23 mouse cellular contexts compared by ENCODE assay signal in genomic region chr7:101690471-101690870, GRCm38 (mm10). TPM values are rescaled to one million over a fixed set of nuclear protein-coding genes. Genes with fewer than 3 reads are reported as not detected.
DNase-seq lines count a peak whose midpoint lies in the region; ATAC-seq lines count a peak whose summit lies in the region.
"Had no signal": no experiment of that assay in that cellular context is flagged by ENCODE, and none has a peak within 500 bp of the region (broad histone marks: within the 10 kb centered on the region; RNA-seq: fewer than 3 reads in every experiment).

No protein-coding gene starts in this region.

- peaks cover 9% of the 10 kb centered on the region; the same call in 1 of the 2 replicates for H3K36me3 ChIP-seq in midbrain, embryonic 14.5 days (ENCODE audit: control insufficient read depth, insufficient read depth, low read length)
- H3K36me3 ChIP-seq in midbrain, embryonic 16.5 days (ENCODE audit: control insufficient read depth, insufficient read depth, low read length) = peaks cover 6% of the 10 kb centered on the region; the same call in 1 of the 2 replicates

- no peak for ATAC-seq in midbrain, embryonic 14.5 days (ENCODE audit: low FRiP score, low TSS enrichment)
- ATAC-seq in midbrain, embryonic 16.5 days = no peak
- ATAC-seq in inflammation-experienced regulatory T-cells, adult 6 months = no peak
- ATAC-seq: forebrain, embryonic 14.5 days; forebrain, embryonic 16.5 days had no signal

- H3K4me3 ChIP-seq in midbrain, embryonic 14.5 days (replicated peaks; ENCODE audit: low read depth, low read length) = no peak overlapping the region
- H3K4me3 ChIP-seq in midbrain, embryonic 16.5 days (ENCODE audit: low read depth, low read length) = no peak overlapping the region
- H3K4me3 ChIP-seq: embryonic facial prominence, embryonic 13.5 days; embryonic facial prominence, embryonic 15.5 days; erythroblast, embryonic 14.5 days; forebrain, embryonic 10.5 days; forebrain, embryonic 12.5 days had no signal

- no peak overlapping the region for H3K9ac ChIP-seq in midbrain, embryonic 14.5 days (replicated peaks; ENCODE audit: low read length)
- no peak overlapping the region for H3K9ac ChIP-seq in midbrain, embryonic 16.5 days (ENCODE audit: low read depth, low read length)
- H3K9ac ChIP-seq: embryonic facial prominence, embryonic 13.5 days; embryonic facial prominence, embryonic 15.5 days; forebrain, embryonic 12.5 days had no signal

- no peaks in the 10 kb centered on the region for H3K9me3 ChIP-seq in midbrain, embryonic 14.5 days (ENCODE audit: control insufficient read depth, low read length)
- no peaks in the 10 kb centered on the region for H3K9me3 ChIP-seq in midbrain, embryonic 16.5 days (replicated peaks; ENCODE audit: control insufficient read depth, low read length, poor library complexity, severe bottlenecking)
- H3K9me3 ChIP-seq: embryonic facial prominence, embryonic 13.5 days; embryonic facial prominence, embryonic 15.5 days; forebrain, embryonic 10.5 days; forebrain, embryonic 12.5 days had no signal

- no peak overlapping the region for H3K27ac ChIP-seq in midbrain, embryonic 14.5 days (replicated peaks; ENCODE audit: low read depth, low read length)
- H3K27ac ChIP-seq in midbrain, embryonic 16.5 days (ENCODE audit: low read length) = no peak overlapping the region
- H3K27ac ChIP-seq: embryonic facial prominence, embryonic 13.5 days; embryonic facial prominence, embryonic 15.5 days; forebrain, embryonic 10.5 days; forebrain, embryonic 12.5 days had no signal

- H3K4me2 ChIP-seq in midbrain, embryonic 14.5 days (ENCODE audit: low read length) = no peak overlapping the region
- H3K4me2 ChIP-seq in midbrain, embryonic 16.5 days (ENCODE audit: low read length) = no peak overlapping the region
- H3K4me2 ChIP-seq: embryonic facial prominence, embryonic 13.5 days; embryonic facial prominence, embryonic 15.5 days; forebrain, embryonic 12.5 days had no signal

- H3K27me3 ChIP-seq in midbrain, embryonic 14.5 days (ENCODE audit: control insufficient read depth, insufficient read depth, low read length) = no peaks in the 10 kb centered on the region
- H3K27me3 ChIP-seq in midbrain, embryonic 16.5 days (ENCODE audit: control insufficient read depth, insufficient read depth, low read depth, low read length) = no peaks in the 10 kb centered on the region
- H3K27me3 ChIP-seq: embryonic facial prominence, embryonic 13.5 days; embryonic facial prominence, embryonic 15.5 days; forebrain, embryonic 12.5 days had no signal

- DNase-seq in midbrain, embryonic 14.5 days = peak; percentile 72
- peak; percentile 74 for DNase-seq in retina, adult 2 months (ENCODE audit: low read depth, low spot score)
- peak; percentile 76 for DNase-seq in retina, postnatal 1 day
- no peak for DNase-seq in urinary bladder, postnatal 25 days (ENCODE audit: low spot score)
- no peak for DNase-seq in embryo, embryonic 10 days (ENCODE audit: low spot score)
- DNase-seq: adrenal gland, adult 2 months; adrenal gland, postnatal 10 days; adrenal gland, postnatal 25 days; cerebellum, adult 11-12 months; cerebellum, adult 2 months; cerebellum, adult 9-10 months; cerebellum, postnatal 10 days; cerebellum, postnatal 25 days; embryo, embryonic 11 days had no signal

- no peaks in the 10 kb centered on the region for H3K4me1 ChIP-seq in midbrain, embryonic 14.5 days (ENCODE audit: control insufficient read depth, insufficient read depth, low read length)
- no peaks in the 10 kb centered on the region; the same call in 1 of the 2 replicates for H3K4me1 ChIP-seq in midbrain, embryonic 16.5 days (ENCODE audit: control insufficient read depth, insufficient read depth, low read length)
- H3K4me1 ChIP-seq: embryonic facial prominence, embryonic 13.5 days; embryonic facial prominence, embryonic 15.5 days; forebrain, embryonic 10.5 days; forebrain, embryonic 12.5 days had no signal

- WGBS in midbrain, embryonic 14.5 days = 18% methylated on average over 2 of the region's 2 CpGs
- WGBS in midbrain, embryonic 16.5 days = 34% methylated on average over 2 of the region's 2 CpGs

RNA-seq across cellular contexts. Expression of gene Clpb, which starts 27.0 kb away (rescaled TPM):
- 32.0 and 38.5 TPM in 2 replicates for polyA plus RNA-seq in midbrain, embryonic 14.5 days (2014; fragmentation: Nextera tagmentation; extraction: Ambion mirVana)
- 43.0 and 46.5 TPM in 2 replicates for polyA plus RNA-seq in midbrain, embryonic 16.5 days (2015; fragmentation: Nextera tagmentation; extraction: Ambion mirVana)
- polyA plus RNA-seq in inflammation-experienced regulatory T-cells, adult 6 months (2017; shearing (Covaris generic)) = 10 to 100 TPM in 2 of 3 experiments, 1 to 10 TPM in 1; 9.1 to 12.4 (median 10.7) TPM

Comparison
In these comparisons a context has a peak if more than half of its experiments do, and no peak if none do; other contexts are left out.
1. DNase-seq: peak in midbrain, embryonic 14.5 days (single experiment), retina, adult 2 months (single experiment) and retina, postnatal 1 day (single experiment); none in urinary bladder, postnatal 25 days (single experiment) and embryo, embryonic 10 days (single experiment).